ENCODE assay signal across 12 mouse cellular contexts in the genomic region with DNA sequence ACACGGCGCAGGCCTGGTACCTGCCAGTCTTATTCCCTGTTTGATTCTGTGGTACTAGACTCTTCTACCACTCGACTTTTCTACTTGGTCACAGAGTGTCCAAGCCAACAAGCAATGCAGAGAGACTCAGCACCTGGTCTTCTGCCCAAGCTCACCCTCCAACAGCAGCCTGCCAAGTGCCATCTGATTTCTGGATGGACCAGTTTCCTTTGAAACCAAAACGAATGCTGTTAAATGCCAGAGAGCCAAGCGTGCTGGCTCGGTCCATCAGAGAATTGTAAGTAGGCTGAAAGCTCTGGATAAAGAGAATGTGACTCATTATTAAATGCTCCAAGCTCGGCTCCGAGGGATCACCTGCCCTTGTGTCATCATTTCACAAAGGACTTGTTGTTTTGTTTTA. TPM values are rescaled to one million over a fixed set of nuclear protein-coding genes. Genes with fewer than 3 reads are reported as not detected.
A peak's percentile ranks its signal among the peaks of the same experiment; 100 is the strongest.
DNase-seq lines count a peak whose midpoint lies in the region; ATAC-seq and TF ChIP-seq lines count a peak whose summit lies in the region.
"Had no signal": no experiment of that assay in that cellular context is flagged by ENCODE, and none has a peak within 500 bp of the region (broad histone marks: within the 10 kb centered on the region; RNA-seq: fewer than 3 reads in every experiment).

No protein-coding gene starts in this region.

- no peak for TF ChIP-seq POLR2A in kidney, adult 2 months (IDR thresholded peaks at IDR 0.05; ENCODE audit: low read depth, low read length)
- TF ChIP-seq POLR2A in myocyte (IDR thresholded peaks at IDR 0.05; ENCODE audit: insufficient read length, low read depth): no peak

- peaks cover 48% of the 10 kb centered on the region for H3K4me1 ChIP-seq in kidney, adult 2 months (ENCODE audit: control insufficient read depth, insufficient read depth, low read length)

- H3ac ChIP-seq in myocyte (ENCODE audit: control insufficient read depth, insufficient read length): no peak overlapping the region

- H3K36me3 ChIP-seq in kidney, adult 2 months (ENCODE audit: control insufficient read depth, insufficient read depth, low read length): no peaks in the 10 kb centered on the region
- H3K36me3 ChIP-seq in myocyte (ENCODE audit: control insufficient read depth, insufficient read depth): no peaks in the 10 kb centered on the region
- H3K36me3 ChIP-seq: limb, embryonic 12.5 days had no signal

- peaks cover 4% of the 10 kb centered on the region for H3K79me2 ChIP-seq in myocyte (ENCODE audit: control insufficient read depth, insufficient read depth)

- peak overlapping the region; percentile 35 for H3K4me2 ChIP-seq in myocyte (ENCODE audit: low read depth)
- H3K4me2 ChIP-seq: limb, embryonic 12.5 days; lung, embryonic 14.5 days; midbrain, embryonic 11.5 days had no signal

- H3K27ac ChIP-seq in kidney, adult 2 months (ENCODE audit: insufficient read depth, low read depth, low read length): peak overlapping the region; percentile 13
- H3K27ac ChIP-seq: limb, embryonic 12.5 days had no signal

- WGBS in kidney, adult 2 months: 55% methylated on average over 8 of the region's 8 CpGs

- H3K27me3 ChIP-seq in kidney, adult 2 months (replicated peaks; ENCODE audit: control insufficient read depth, insufficient read depth, low read length): no peaks in the 10 kb centered on the region
- H3K27me3 ChIP-seq in myocyte (ENCODE audit: control insufficient read depth, insufficient read depth, insufficient read length): no peaks in the 10 kb centered on the region
- H3K27me3 ChIP-seq: limb, embryonic 12.5 days had no signal

- H3K4me3 ChIP-seq in kidney, adult 2 months (ENCODE audit: insufficient read depth, low read depth, low read length): no peak overlapping the region
- no peak overlapping the region for H3K4me3 ChIP-seq in myocyte
- H3K4me3 ChIP-seq: limb, embryonic 12.5 days had no signal

- peak; percentile 15 to 21 for DNase-seq in cerebellum, adult 18-20 months
- no peak for DNase-seq in kidney, adult 2 months
- no peak for DNase-seq in kidney, adult 9 months
- peak; percentile 29 to 42 for DNase-seq in right cerebral cortex, postnatal 10 days (ENCODE audit: low spot score in 2 of 2)
- no peak for DNase-seq in right cerebral cortex, adult 18-20 months
- no peak for DNase-seq in thymus, postnatal 0 days (ENCODE audit: low spot score)
- DNase-seq: lung, embryonic 14.5 days; thymus, postnatal 14 days had no signal

- ATAC-seq in cerebellum, adult (ENCODE audit: insufficient number of reproducible peaks, low FRiP score, low TSS enrichment): no peak

- no peak for TF ChIP-seq CTCF in kidney, adult 2 months (conservative IDR thresholded peaks at IDR 0.05; ENCODE audit: insufficient read depth, insufficient read length, low read depth, low read length)

TF ChIP-seq in myocyte, 11 proteins besides CTCF, POLR2A, EP300 and RAD21:
- TF ChIP-seq POLR2AphosphoS2 (IDR thresholded peaks at IDR 0.05; ENCODE audit: insufficient read length, low read depth) (no peak), E2F4 (IDR thresholded peaks at IDR 0.05; ENCODE audit: insufficient read depth) (no peak)

RNA-seq across cellular contexts. Expression of gene Cobll1, which starts 16.2 kb away (rescaled TPM):
- 51.7 and 53.2 TPM in 2 replicates for polyA plus RNA-seq in kidney, adult 2 months (2012; rRNA removed)
- 2.4 TPM for polyA plus RNA-seq in myocyte (2012; fragmentation: generic; extraction: Trizol)
- 3.9 and 4.5 TPM in 2 replicates for polyA plus RNA-seq in thymus, postnatal 0 days (2015; fragmentation: Nextera tagmentation; extraction: Ambion mirVana)

Comparison
In these comparisons a context has a peak if more than half of its experiments do, and no peak if none do; other contexts are left out.
1. DNase-seq: peak in cerebellum, adult 18-20 months (2 of 2) and right cerebral cortex, postnatal 10 days (2 of 2); none in kidney, adult 2 months (single experiment), kidney, adult 9 months (single experiment), right cerebral cortex, adult 18-20 months (single experiment) and thymus, postnatal 0 days (single experiment).